Mouse (Mus musculus) Patski (cell line): Measurements from ENCODE around the gene Arhgef5. TPM values are rescaled to one million over a fixed set of nuclear protein-coding genes. Genes with fewer than 3 reads are reported as not detected.
"Not testable (repeated sequence)": the region's sequence is repeated elsewhere in the genome, so short reads cannot be mapped to it uniquely, and the experiment has no call there.

ENCODE experiments used
- ATAC-seq: fragments of 100-300 bp; one replicate; pipeline ENCODE4 v1.8.0; 2021
- CTCF ChIA-PET: fragments of 350-600 bp; sonication (Branson Sonifier 250); formaldehyde crosslinking; loops from one replicate; lab custom pipeline; 2022; ENCODE audit warnings: inconsistent platforms; lab: Charles Lee
- POLR2A ChIA-PET: fragments of 350-600 bp; sonication (Branson Sonifier 250); formaldehyde crosslinking; loops from one replicate; lab custom pipeline; 2022; ENCODE audit warnings: antibody characterized with exemption, inconsistent platforms; lab: Charles Lee
- DNase-seq: peaks from one replicate; pipeline ENCODE4 v3.0.0-alpha.2; 2011; ENCODE audit warnings: low read depth, low spot score
- H3K27me3 ChIP-seq: fragments of 371-371 bp; one replicate; pipeline ENCODE4 v1.5.1; 2021
- CTCF ChIP-seq: fragments of 100-300 bp; IDR thresholded peaks from one replicate; pipeline ENCODE4 v1.5.1; 2021
- in situ Hi-C: fragments of 300-500 bp; cut with MboI; formaldehyde crosslinking; loops from 3 replicates; pipeline ENCODE4 v1.11.1; 2018; ENCODE audit warnings: low pct_unique_long_range_greater_than_20kb, mixed read lengths
- polyA plus RNA-seq: library from polyadenylated mRNA; unstranded; gene quantifications from one replicate; pipeline ENCODE4 v1.2.3, GENCODE M21; 2021

The Arhgef5 gene
- polyA plus RNA-seq = 79.4 TPM

- in situ Hi-C loops = no loop called here
- ATAC-seq (peak; percentile 68), DNase-seq (no peak)
- ChIA-PET POLR2A (interaction anchor here (1.9 kb wide), 1 partner anchor 30 kb away, joined by 4 read pairs; no protein-coding TSS in a partner anchor), CTCF (interaction anchor here (2.2 to 3.2 kb wide), 2 partner anchors 13 to 27 kb away, joined by 9 to 13 read pairs; no protein-coding TSS in a partner anchor)
- H3K27me3 ChIP-seq = no peaks in the 10 kb centered on the region
- no peak for TF ChIP-seq CTCF
Observed at GRCm38 (mm10) chr6:43265363-43266041, at the start of gene Arhgef5. Gene Arhgef5, plus strand, starts transcription at chr6:43265582.

- in situ Hi-C loops, DNase-seq, CTCF ChIA-PET: not testable (repeated sequence)
Observed at GRCm38 (mm10) chr6:43231255-43231654, 34.1 kb upstream of the Arhgef5 start, which contains the start of gene Olfr47. Gene Olfr47, plus strand, starts transcription at chr6:43231529.

GRCm38 (mm10) chr6:43242061-43242460 lies 23.3 kb upstream of the Arhgef5 start:
- TF ChIP-seq CTCF = peak; percentile 56
- in situ Hi-C loops = no loop called here
- H3K27me3 ChIP-seq = no peaks in the 10 kb centered on the region
- ATAC-seq = no peak
- no peak for DNase-seq
- ChIA-PET CTCF (no interaction called here), POLR2A (no interaction called here)

More at GRCm38 (mm10) chr6:43231255-43231654, 34.1 kb upstream of the Arhgef5 start, which contains the start of gene Olfr47:
- H3K27me3 ChIP-seq, ATAC-seq, POLR2A ChIA-PET: not testable (repeated sequence)

- DNase-seq (peak; percentile 89), ATAC-seq (peak; percentile 73)
- TF ChIP-seq CTCF = no peak
- in situ Hi-C loops = no loop called here
- ChIA-PET POLR2A (no interaction called here), CTCF (interaction anchor here (1.3 to 1.4 kb wide), 2 partner anchors 12 to 50 kb away, joined by 3 read pairs; no protein-coding TSS in a partner anchor)
- H3K27me3 ChIP-seq = no peaks in the 10 kb centered on the region
Observed at GRCm38 (mm10) chr6:43247396-43247795, 18.0 kb upstream of the Arhgef5 start.

- no peaks in the 10 kb centered on the region for H3K27me3 ChIP-seq
- TF ChIP-seq CTCF = no peak
- DNase-seq (no peak), ATAC-seq (no peak)
- in situ Hi-C loops = no loop called here
- ChIA-PET CTCF (interaction anchor here (1.1 to 2.6 kb wide), 5 partner anchors 11 to 44 kb away, joined by 3 to 12 read pairs (median 4); no protein-coding TSS in a partner anchor), POLR2A (no interaction called here)
Observed at GRCm38 (mm10) chr6:43252994-43253393, 12.4 kb upstream of the Arhgef5 start.

- CTCF ChIA-PET = interaction anchor here (0.8 to 2.6 kb wide), 9 partner anchors 13 to 49 kb away, joined by 3 to 12 read pairs (median 4); no protein-coding TSS in a partner anchor
- H3K27me3 ChIP-seq = no peaks in the 10 kb centered on the region
- DNase-seq (no peak), ATAC-seq (peak; percentile 60)
- POLR2A ChIA-PET = no interaction called here
- in situ Hi-C loops = no loop called here
- peak; percentile 74 for TF ChIP-seq CTCF
Observed at GRCm38 (mm10) chr6:43254193-43254926, 11.0 kb upstream of the Arhgef5 start.

- H3K27me3 ChIP-seq = no peaks in the 10 kb centered on the region
- DNase-seq (no peak), ATAC-seq (no peak)
- TF ChIP-seq CTCF = no peak
- in situ Hi-C loops = no loop called here
- POLR2A ChIA-PET = no interaction called here
- CTCF ChIA-PET = no interaction called here
Observed at GRCm38 (mm10) chr6:43260756-43261155, 4.6 kb upstream of the Arhgef5 start.

- no peaks in the 10 kb centered on the region for H3K27me3 ChIP-seq
- no peak for DNase-seq
- CTCF ChIA-PET = interaction anchor here (1.9 to 3.2 kb wide), 3 partner anchors 11 to 26 kb away, joined by 4 to 13 read pairs (median 9); no protein-coding TSS in a partner anchor
- POLR2A ChIA-PET = interaction anchor here (1.0 to 1.9 kb wide), 2 partner anchors 20 to 29 kb away, joined by 3 to 4 read pairs; no protein-coding TSS in a partner anchor
- ATAC-seq = peak; percentile 18
- in situ Hi-C loops = no loop called here
- TF ChIP-seq CTCF = no peak
Observed at GRCm38 (mm10) chr6:43266356-43266755, 974 bp downstream of the Arhgef5 start.

- ATAC-seq = no peak
- in situ Hi-C loops = no loop called here
- ChIA-PET POLR2A (no interaction called here), CTCF (interaction anchor here (0.9 to 2.6 kb wide), 5 partner anchors 11 to 40 kb away, joined by 3 to 9 read pairs (median 3); no protein-coding TSS in a partner anchor)
- H3K27me3 ChIP-seq = no peaks in the 10 kb centered on the region
- TF ChIP-seq CTCF = no peak
- DNase-seq = no peak
Observed at GRCm38 (mm10) chr6:43272597-43272996, 7.2 kb downstream of the Arhgef5 start.

- no peak for TF ChIP-seq CTCF
- ATAC-seq (no peak), DNase-seq (no peak)
- in situ Hi-C loops = no loop called here
- ChIA-PET POLR2A (interaction anchor here (0.7 kb wide), 1 partner anchor 10 kb away, joined by 3 read pairs; no protein-coding TSS in a partner anchor), CTCF (interaction anchor here (1.7 kb wide), 1 partner anchor 20 kb away, joined by 3 read pairs; no protein-coding TSS in a partner anchor)
- no peaks in the 10 kb centered on the region for H3K27me3 ChIP-seq
Observed at GRCm38 (mm10) chr6:43274123-43274522, 8.7 kb downstream of the Arhgef5 start.
